Mouse (Mus musculus) forebrain, embryonic 12.5 days (tissue): ENCODE data around the gene Cby3. TPM values are rescaled to one million over a fixed set of nuclear protein-coding genes. Genes with fewer than 3 reads are reported as not detected.

Source experiments
- ATAC-seq: fragments of 200-750 bp; cut with Nextera tagmentation; 2 replicates; pipeline ENCODE4 v1.8.0; 2017; ENCODE audit warnings: moderate TSS enrichment; ENCODE audit not compliant: low FRiP score
- H3K27ac ChIP-seq: fragments of 300-500 bp; sonication (generic); 2 replicates; pipeline ENCODE4 v1.5.1; 2016; ENCODE audit warnings: mild to moderate bottlenecking
- H3K27me3 ChIP-seq: fragments of 300-500 bp; sonication (generic); 2 replicates; pipeline ENCODE4 v1.6.1; 2016; ENCODE audit warnings: mild to moderate bottlenecking
- H3K36me3 ChIP-seq: fragments of 300-500 bp; sonication (generic); replicated peaks from 2 replicates; pipeline ENCODE4 v1.6.1; 2016; ENCODE audit warnings: mild to moderate bottlenecking
- H3K4me1 ChIP-seq: fragments of 300-500 bp; sonication (generic); 2 replicates; pipeline ENCODE4 v1.6.1; 2016
- H3K4me2 ChIP-seq: fragments of 300-500 bp; sonication (generic); 2 replicates; pipeline ENCODE4 v1.6.1; 2016; ENCODE audit warnings: mild to moderate bottlenecking, moderate library complexity
- H3K4me3 ChIP-seq: fragments of 300-500 bp; sonication (generic); replicated peaks from 2 replicates; pipeline ENCODE4 v1.5.1; 2016; ENCODE audit warnings: mild to moderate bottlenecking
- H3K9ac ChIP-seq: fragments of 300-500 bp; sonication (generic); 2 replicates; pipeline ENCODE4 v1.6.1; 2016; ENCODE audit warnings: mild to moderate bottlenecking
- H3K9me3 ChIP-seq: fragments of 300-500 bp; sonication (generic); 2 replicates; pipeline ENCODE4 v1.6.1; 2016
- WGBS: fragments of 180-500 bp; shearing (Covaris S2); methylation state at CpG from one replicate; pipeline ENCODE4 v1.1.7; 2016; 5-methylcytosine and 5-hydroxymethylcytosine counted together
- polyA plus RNA-seq: library from polyadenylated mRNA; unstranded; fragments of >200 nt; fragmentation: Nextera tagmentation; extraction: Ambion mirVana; gene quantifications from 2 replicates; pipeline ENCODE4 v1.2.1, GENCODE M21; 2016

The Cby3 gene
- polyA plus RNA-seq, 1 experiment from 2014 or later, result not detected

- Histone ChIP-seq H3K4me3 (peak overlapping the region; percentile 97), H3K4me2 (peak overlapping the region; percentile 87), H3K4me1 (peaks cover 28% of the 10 kb centered on the region), H3K36me3 (peaks cover 27% of the 10 kb centered on the region), H3K27ac (peak overlapping the region; percentile 98), H3K27me3 (no peaks in the 10 kb centered on the region), H3K9me3 (no peaks in the 10 kb centered on the region), H3K9ac (peak overlapping the region; percentile 99)
- under 1% methylated on average over 63 of the region's 71 CpGs for WGBS
- peak; percentile 79 for ATAC-seq
Measured at GRCm38 (mm10) chr11:50377892-50378684, 23.8 kb downstream of the Cby3 start.

GRCm38 (mm10) chr11:50379023-50379752 is 24.9 kb downstream of the Cby3 start:
- H3K9ac ChIP-seq, result peak overlapping the region; percentile 99
- peak overlapping the region; percentile 97 for H3K4me3 ChIP-seq
- 77% methylated on average over 12 of the region's 12 CpGs for WGBS
- no peaks in the 10 kb centered on the region for H3K27me3 ChIP-seq
- no peaks in the 10 kb centered on the region for H3K9me3 ChIP-seq
- no peak overlapping the region for H3K27ac ChIP-seq
- peak overlapping the region; percentile 87 for H3K4me2 ChIP-seq
- H3K36me3 ChIP-seq, result peaks cover 33% of the 10 kb centered on the region
- no peak for ATAC-seq
- peaks cover 28% of the 10 kb centered on the region for H3K4me1 ChIP-seq

GRCm38 (mm10) chr11:50381311-50381710 is 27.0 kb downstream of the Cby3 start:
- peak overlapping the region; percentile 26 for H3K4me3 ChIP-seq
- WGBS, result 40% methylated on average over 4 of the region's 4 CpGs
- H3K4me2 ChIP-seq, result peak overlapping the region; percentile 47
- H3K27me3 ChIP-seq, result no peaks in the 10 kb centered on the region
- no peak overlapping the region for H3K27ac ChIP-seq
- peaks cover 18% of the 10 kb centered on the region for H3K4me1 ChIP-seq
- no peak for ATAC-seq
- H3K36me3 ChIP-seq, result peaks cover 47% of the 10 kb centered on the region
- H3K9me3 ChIP-seq, result no peaks in the 10 kb centered on the region
- H3K9ac ChIP-seq, result no peak overlapping the region

GRCm38 (mm10) chr11:50387167-50387679 is 33.0 kb downstream of the Cby3 start:
- Histone ChIP-seq H3K27me3 (no peaks in the 10 kb centered on the region), H3K4me2 (no peak overlapping the region), H3K27ac (no peak overlapping the region), H3K9ac (no peak overlapping the region), H3K4me3 (no peak overlapping the region), H3K4me1 (no peaks in the 10 kb centered on the region; the same call in 1 of the 2 replicates), H3K36me3 (peaks cover 77% of the 10 kb centered on the region), H3K9me3 (no peaks in the 10 kb centered on the region)
- ATAC-seq, result 0 out of 2 replicates have a peak, but pooled peaks have one; percentile 27
- WGBS, result 71% methylated on average over 3 of the region's 3 CpGs

- Histone ChIP-seq H3K4me3 (no peak overlapping the region), H3K4me1 (no peaks in the 10 kb centered on the region; the same call in 1 of the 2 replicates), H3K27me3 (no peaks in the 10 kb centered on the region), H3K9ac (no peak overlapping the region), H3K9me3 (no peaks in the 10 kb centered on the region), H3K36me3 (peaks cover 74% of the 10 kb centered on the region), H3K4me2 (no peak overlapping the region), H3K27ac (no peak overlapping the region)
- no peak for ATAC-seq
- 85% methylated on average over 4 of the region's 4 CpGs for WGBS
Measured at GRCm38 (mm10) chr11:50387697-50388096, 33.4 kb downstream of the Cby3 start.

- no peak overlapping the region for H3K4me2 ChIP-seq
- H3K27ac ChIP-seq, result no peak overlapping the region
- H3K9ac ChIP-seq, result no peak overlapping the region
- no peak overlapping the region for H3K4me3 ChIP-seq
- H3K4me1 ChIP-seq, result no peaks in the 10 kb centered on the region; the same call in 1 of the 2 replicates
- ATAC-seq, result no peak
- H3K27me3 ChIP-seq, result no peaks in the 10 kb centered on the region
- peaks cover 71% of the 10 kb centered on the region for H3K36me3 ChIP-seq
- H3K9me3 ChIP-seq, result no peaks in the 10 kb centered on the region
- WGBS, result 89% methylated on average over 3 of the region's 3 CpGs
Measured at GRCm38 (mm10) chr11:50388217-50388929, 34.1 kb downstream of the Cby3 start.

GRCm38 (mm10) chr11:50389011-50389410 is 34.7 kb downstream of the Cby3 start:
- Histone ChIP-seq H3K27me3 (no peaks in the 10 kb centered on the region), H3K4me2 (no peak overlapping the region), H3K9ac (no peak overlapping the region), H3K4me3 (no peak overlapping the region), H3K36me3 (peaks cover 74% of the 10 kb centered on the region), H3K27ac (no peak overlapping the region), H3K9me3 (no peaks in the 10 kb centered on the region), H3K4me1 (no peaks in the 10 kb centered on the region)
- 77% methylated on average over 3 of the region's 3 CpGs for WGBS
- ATAC-seq, result no peak

- H3K4me3 ChIP-seq, result no peak overlapping the region
- H3K4me2 ChIP-seq, result no peak overlapping the region
- H3K27me3 ChIP-seq, result no peaks in the 10 kb centered on the region
- H3K9me3 ChIP-seq, result no peaks in the 10 kb centered on the region
- 83% methylated on average over 5 of the region's 5 CpGs for WGBS
- H3K4me1 ChIP-seq, result no peaks in the 10 kb centered on the region
- H3K36me3 ChIP-seq, result peaks cover 76% of the 10 kb centered on the region
- no peak for ATAC-seq
- H3K27ac ChIP-seq, result no peak overlapping the region
- H3K9ac ChIP-seq, result no peak overlapping the region
Measured at GRCm38 (mm10) chr11:50389616-50390015, 35.4 kb downstream of the Cby3 start.

- Histone ChIP-seq H3K36me3 (peaks cover 71% of the 10 kb centered on the region), H3K27ac (no peak overlapping the region), H3K4me1 (no peaks in the 10 kb centered on the region), H3K9me3 (no peaks in the 10 kb centered on the region), H3K4me2 (no peak overlapping the region), H3K4me3 (no peak overlapping the region), H3K27me3 (no peaks in the 10 kb centered on the region), H3K9ac (no peak overlapping the region)
- no peak for ATAC-seq
- WGBS, result 86% methylated on average over 4 of the region's 4 CpGs
Measured at GRCm38 (mm10) chr11:50391272-50391960, 37.2 kb downstream of the Cby3 start.

- H3K27me3 ChIP-seq, result no peaks in the 10 kb centered on the region
- no peak overlapping the region for H3K4me3 ChIP-seq
- no peak overlapping the region for H3K9ac ChIP-seq
- H3K36me3 ChIP-seq, result peaks cover 71% of the 10 kb centered on the region
- no peaks in the 10 kb centered on the region for H3K9me3 ChIP-seq
- no peaks in the 10 kb centered on the region for H3K4me1 ChIP-seq
- H3K27ac ChIP-seq, result no peak overlapping the region
- ATAC-seq, result no peak
- no peak overlapping the region for H3K4me2 ChIP-seq
- 91% methylated on average over 6 of the region's 6 CpGs for whole genome bisulfite sequencing
Measured at GRCm38 (mm10) chr11:50393306-50393705, 39.0 kb downstream of the Cby3 start.

- Histone ChIP-seq H3K27me3 (no peaks in the 10 kb centered on the region), H3K36me3 (peaks cover 72% of the 10 kb centered on the region), H3K4me1 (no peaks in the 10 kb centered on the region), H3K9ac (no peak overlapping the region), H3K4me3 (no peak overlapping the region), H3K9me3 (no peaks in the 10 kb centered on the region), H3K4me2 (no peak overlapping the region), H3K27ac (no peak overlapping the region)
- no peak for ATAC-seq
- WGBS, result 91% methylated on average over 7 of the region's 7 CpGs
Measured at GRCm38 (mm10) chr11:50394731-50395130, 40.5 kb downstream of the Cby3 start.
